Mouse (Mus musculus): ENCODE results near the gene Gramd1a. TPM values are rescaled to one million over a fixed set of nuclear protein-coding genes. Genes with fewer than 3 reads are reported as not detected.

Gene Gramd1a
- polyA plus RNA-seq, 1 experiment: 64.9 TPM

GRCm38 (mm10) chr7:31128157-31128705, 27.5 kb downstream of the Gramd1a start:
- Histone ChIP-seq H3K27me3 (ENCODE audit: control insufficient read depth, insufficient read depth, low read length) (peaks cover 18% of the 10 kb centered on the region), H3K27ac (ENCODE audit: insufficient read depth, low read depth, low read length) (no peak overlapping the region), H3K4me3 (ENCODE audit: low read depth, low read length) (no peak overlapping the region), H3K36me3 (ENCODE audit: control insufficient read depth, insufficient read depth, low read length) (peaks cover 2% of the 10 kb centered on the region; the same call in 1 of the 2 replicates), H3K4me1 (ENCODE audit: control insufficient read depth, insufficient read depth, insufficient read length, low read length) (peaks cover 4% of the 10 kb centered on the region; the same call in 1 of the 2 replicates)
- WGBS: 60% methylated on average over 9 of the region's 9 CpGs
- no peak for TF ChIP-seq POLR2A (IDR thresholded peaks at IDR 0.05; ENCODE audit: low read depth, low read length)
- TF ChIP-seq CTCF (IDR thresholded peaks at IDR 0.05; ENCODE audit: extremely low read depth, insufficient read length, insufficient replicate concordance, low read depth, low read length): no peak

GRCm38 (mm10) chr7:31126851-31127724, 28.6 kb downstream of the Gramd1a start, which contains the start of gene Scn1b:
TSS of gene Scn1b (minus strand) at chr7:31127003.
- no peak for TF ChIP-seq POLR2A (IDR thresholded peaks at IDR 0.05; ENCODE audit: low read depth, low read length)
- H3K27ac ChIP-seq (ENCODE audit: insufficient read depth, low read depth, low read length): no peak within 1 kb of the TSS
- WGBS: 2% methylated on average over 46 of the region's 60 CpGs
- peaks cover 4% of the 10 kb centered on the region; the same call in 1 of the 2 replicates for H3K4me1 ChIP-seq (ENCODE audit: control insufficient read depth, insufficient read depth, insufficient read length, low read length)
- H3K27me3 ChIP-seq (ENCODE audit: control insufficient read depth, insufficient read depth, low read length): peaks cover 18% of the 10 kb centered on the region
- no peaks in the 10 kb centered on the region for H3K36me3 ChIP-seq (ENCODE audit: control insufficient read depth, insufficient read depth, low read length)
- peak within 1 kb of the TSS; percentile 68 for H3K4me3 ChIP-seq (ENCODE audit: low read depth, low read length)

GRCm38 (mm10) chr7:31126211-31126751, 29.4 kb downstream of the Gramd1a start:
- Histone ChIP-seq H3K4me3 (ENCODE audit: low read depth, low read length) (peak overlapping the region; percentile 68), H3K27ac (ENCODE audit: insufficient read depth, low read depth, low read length) (no peak overlapping the region), H3K36me3 (ENCODE audit: control insufficient read depth, insufficient read depth, low read length) (no peaks in the 10 kb centered on the region), H3K4me1 (ENCODE audit: control insufficient read depth, insufficient read depth, insufficient read length, low read length) (peaks cover 4% of the 10 kb centered on the region; the same call in 1 of the 2 replicates), H3K27me3 (ENCODE audit: control insufficient read depth, insufficient read depth, low read length) (peaks cover 18% of the 10 kb centered on the region)
- WGBS: 3% methylated on average over 53 of the region's 53 CpGs
- TF ChIP-seq POLR2A (IDR thresholded peaks at IDR 0.05; ENCODE audit: low read depth, low read length): no peak
- TF ChIP-seq CTCF (IDR thresholded peaks at IDR 0.05; ENCODE audit: extremely low read depth, insufficient read length, insufficient replicate concordance, low read depth, low read length): no peak

- H3K27ac ChIP-seq (ENCODE audit: insufficient read depth, low read depth, low read length): no peak overlapping the region
- TF ChIP-seq POLR2A (IDR thresholded peaks at IDR 0.05; ENCODE audit: low read depth, low read length): no peak
- TF ChIP-seq CTCF (IDR thresholded peaks at IDR 0.05; ENCODE audit: extremely low read depth, insufficient read length, insufficient replicate concordance, low read depth, low read length): no peak
- H3K36me3 ChIP-seq (ENCODE audit: control insufficient read depth, insufficient read depth, low read length): no peaks in the 10 kb centered on the region
- peaks cover 4% of the 10 kb centered on the region; the same call in 1 of the 2 replicates for H3K4me1 ChIP-seq (ENCODE audit: control insufficient read depth, insufficient read depth, insufficient read length, low read length)
- WGBS: 64% methylated on average over 13 of the region's 13 CpGs
- peaks cover 18% of the 10 kb centered on the region for H3K27me3 ChIP-seq (ENCODE audit: control insufficient read depth, insufficient read depth, low read length)
- H3K4me3 ChIP-seq (ENCODE audit: low read depth, low read length): no peak overlapping the region
These were observed 30.6 kb downstream of the Gramd1a start for GRCm38 (mm10) chr7:31125116-31125515.

GRCm38 (mm10) chr7:31124381-31124780, 31.3 kb downstream of the Gramd1a start:
- H3K36me3 ChIP-seq (ENCODE audit: control insufficient read depth, insufficient read depth, low read length): no peaks in the 10 kb centered on the region
- TF ChIP-seq CTCF (IDR thresholded peaks at IDR 0.05; ENCODE audit: extremely low read depth, insufficient read length, insufficient replicate concordance, low read depth, low read length) (no peak), POLR2A (IDR thresholded peaks at IDR 0.05; ENCODE audit: low read depth, low read length) (no peak)
- H3K27me3 ChIP-seq (ENCODE audit: control insufficient read depth, insufficient read depth, low read length): peaks cover 18% of the 10 kb centered on the region
- 79% methylated on average over 5 of the region's 5 CpGs for WGBS
- H3K4me3 ChIP-seq (ENCODE audit: low read depth, low read length): no peak overlapping the region
- peaks cover 4% of the 10 kb centered on the region; the same call in 1 of the 2 replicates for H3K4me1 ChIP-seq (ENCODE audit: control insufficient read depth, insufficient read depth, insufficient read length, low read length)
- no peak overlapping the region for H3K27ac ChIP-seq (ENCODE audit: insufficient read depth, low read depth, low read length)

GRCm38 (mm10) chr7:31123697-31124096, 32.0 kb downstream of the Gramd1a start:
- peaks cover 4% of the 10 kb centered on the region; the same call in 1 of the 2 replicates for H3K4me1 ChIP-seq (ENCODE audit: control insufficient read depth, insufficient read depth, insufficient read length, low read length)
- H3K27ac ChIP-seq (ENCODE audit: insufficient read depth, low read depth, low read length): no peak overlapping the region
- 67% methylated on average over 3 of the region's 3 CpGs for WGBS
- H3K4me3 ChIP-seq (ENCODE audit: low read depth, low read length): no peak overlapping the region
- H3K27me3 ChIP-seq (ENCODE audit: control insufficient read depth, insufficient read depth, low read length): peaks cover 18% of the 10 kb centered on the region
- no peaks in the 10 kb centered on the region for H3K36me3 ChIP-seq (ENCODE audit: control insufficient read depth, insufficient read depth, low read length)
- TF ChIP-seq CTCF (IDR thresholded peaks at IDR 0.05; ENCODE audit: extremely low read depth, insufficient read length, insufficient replicate concordance, low read depth, low read length) (no peak), POLR2A (IDR thresholded peaks at IDR 0.05; ENCODE audit: low read depth, low read length) (no peak)

Data from small intestine, adult 2 months (tissue).